Mouse (Mus musculus) cerebellum, postnatal 4 days (tissue): ENCODE data around the gene Kcnk12.

ENCODE experiments used
- DNase-seq, 2 experiments: peaks; one replicate each; pipeline ENCODE4 v3.0.0; 2022; ENCODE audit warnings: low spot score in 2 of 2, mixed read lengths in 1 of 2

Kcnk12 gene

DNA sequence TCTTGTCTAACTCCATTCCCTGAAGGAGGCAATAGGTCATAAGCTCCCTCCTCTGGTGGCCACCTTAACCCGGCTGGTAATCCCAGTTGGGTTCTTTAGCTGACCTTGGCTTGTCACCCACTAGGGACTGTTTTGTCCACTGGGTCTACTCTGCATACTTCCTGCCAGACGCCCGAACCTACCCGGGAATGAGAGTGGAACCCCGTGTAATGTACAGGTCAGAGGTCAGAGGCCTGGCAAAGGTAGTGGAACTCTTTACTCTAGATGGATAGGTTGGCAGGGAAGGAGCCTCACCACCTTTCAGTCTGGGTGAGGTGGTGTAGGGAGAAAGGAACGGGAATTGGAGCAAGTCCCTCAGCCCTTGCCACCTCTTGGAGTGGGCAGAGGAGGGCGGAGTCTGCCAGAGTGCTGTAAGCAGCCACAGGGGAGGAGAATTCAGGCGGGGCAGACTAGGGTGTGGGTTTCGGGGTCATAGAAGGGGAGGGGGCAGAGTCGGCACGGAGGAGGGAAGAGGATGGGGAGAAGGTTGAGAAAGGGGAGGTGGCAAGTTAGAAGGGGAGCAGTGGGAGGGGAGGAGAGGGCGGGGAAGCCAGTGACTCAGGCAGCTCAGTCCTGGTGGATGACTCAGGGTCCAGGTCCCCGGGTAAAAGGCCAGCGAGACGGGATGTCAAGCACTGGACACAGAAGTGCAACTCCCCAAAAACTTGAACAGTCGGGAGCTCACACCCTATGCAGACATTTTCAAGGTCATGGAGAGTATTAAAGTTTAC, 98.6 kb downstream of the Kcnk12 start:
- no peak for DNase-seq

DNA sequence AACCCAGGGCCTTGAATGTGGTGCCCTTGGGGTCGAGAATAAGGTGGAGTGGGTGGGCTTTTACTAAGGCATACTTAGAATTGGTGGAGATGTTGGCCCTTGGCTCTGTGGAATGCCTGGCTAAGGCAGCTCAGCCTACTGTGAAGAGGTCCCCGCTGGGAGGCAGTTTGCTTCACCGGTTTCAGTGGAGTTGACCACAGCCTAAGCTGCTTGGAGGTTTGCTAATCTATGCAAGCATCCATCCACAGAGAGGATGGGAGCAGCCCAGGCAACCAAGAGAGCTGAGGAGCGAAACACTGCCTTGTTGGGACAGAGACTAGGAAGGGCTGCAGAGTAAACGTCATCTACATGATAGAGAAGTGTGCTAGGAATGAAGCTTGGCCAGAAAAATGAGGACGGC, 101.0 kb downstream of the Kcnk12 start:
- no peak for DNase-seq

DNA sequence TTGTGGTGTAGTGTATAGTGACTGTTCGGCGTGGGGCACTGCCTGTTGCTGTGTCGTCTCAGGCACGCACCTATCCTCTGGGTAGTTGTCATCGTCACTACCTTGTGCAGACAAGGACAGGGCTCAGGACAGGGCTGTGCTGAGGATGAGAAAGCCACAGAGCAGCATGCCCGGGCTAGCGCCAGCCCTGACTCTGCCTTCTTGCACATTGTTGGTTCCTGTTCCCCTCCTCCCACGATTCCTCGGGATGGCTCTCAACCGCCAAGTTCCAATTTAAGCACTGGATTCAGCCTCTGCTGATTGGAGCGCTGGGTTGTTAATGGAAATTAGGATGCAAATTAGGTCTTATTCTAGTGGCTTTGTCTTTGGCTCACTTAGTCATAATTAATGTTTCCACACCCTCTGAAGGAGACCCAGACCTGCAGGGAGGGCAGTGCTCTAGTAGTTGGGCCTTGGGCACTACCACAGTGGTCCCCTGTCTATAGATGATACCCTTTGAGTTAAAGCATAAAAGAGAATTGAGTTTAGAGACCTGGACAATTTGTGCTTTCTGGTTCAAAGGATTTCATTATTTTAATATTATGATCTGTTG, 101.8 kb downstream of the Kcnk12 start:
- no peak for DNase-seq
